Mouse (Mus musculus): Measurements from ENCODE around the gene Fbln7. TPM values are rescaled to one million over a fixed set of nuclear protein-coding genes. Genes with fewer than 3 reads are reported as not detected.

Fbln7 gene
- total RNA-seq, 2 experiments from 2014 or later = not detected

GRCm38 (mm10) chr2:128871656-128872055 lies 8.9 kb downstream of the Fbln7 start:
- no peak for ATAC-seq (replicated peaks; ENCODE audit: poor library complexity)

GRCm38 (mm10) chr2:128872256-128872655 lies 9.5 kb downstream of the Fbln7 start:
- no peak for ATAC-seq (replicated peaks; ENCODE audit: poor library complexity)

GRCm38 (mm10) chr2:128875526-128875925 lies 12.7 kb downstream of the Fbln7 start:
- ATAC-seq (replicated peaks; ENCODE audit: poor library complexity) = no peak

- ATAC-seq (replicated peaks; ENCODE audit: poor library complexity) = no peak
These were observed 18.5 kb downstream of the Fbln7 start for GRCm38 (mm10) chr2:128881236-128881635.

- no peak for ATAC-seq (replicated peaks; ENCODE audit: poor library complexity)
These were observed 22.5 kb downstream of the Fbln7 start for GRCm38 (mm10) chr2:128885225-128885811.

- no peak for ATAC-seq (replicated peaks; ENCODE audit: poor library complexity)
These were observed 25.2 kb downstream of the Fbln7 start for GRCm38 (mm10) chr2:128887866-128888550.

GRCm38 (mm10) chr2:128890661-128891335 lies 28.0 kb downstream of the Fbln7 start:
- ATAC-seq (replicated peaks; ENCODE audit: poor library complexity) = no peak

- no peak for ATAC-seq (replicated peaks; ENCODE audit: poor library complexity)
These were observed 29.5 kb downstream of the Fbln7 start for GRCm38 (mm10) chr2:128892180-128892721.

GRCm38 (mm10) chr2:128902843-128903242 lies 40.1 kb downstream of the Fbln7 start:
- no peak for ATAC-seq (replicated peaks; ENCODE audit: poor library complexity)

GRCm38 (mm10) chr2:128903661-128904060 lies 40.9 kb downstream of the Fbln7 start:
- ATAC-seq (replicated peaks; ENCODE audit: poor library complexity) = no peak

- no peak for ATAC-seq (replicated peaks; ENCODE audit: poor library complexity)
These were observed 52.2 kb downstream of the Fbln7 start for GRCm38 (mm10) chr2:128914978-128915377.

GRCm38 (mm10) chr2:128916528-128916927 lies 53.7 kb downstream of the Fbln7 start:
- ATAC-seq (replicated peaks; ENCODE audit: poor library complexity) = no peak

- ATAC-seq (replicated peaks; ENCODE audit: poor library complexity) = no peak
These were observed 62.0 kb downstream of the Fbln7 start for GRCm38 (mm10) chr2:128924799-128925198.

- no peak for ATAC-seq (replicated peaks; ENCODE audit: poor library complexity)
These were observed 65.7 kb downstream of the Fbln7 start for GRCm38 (mm10) chr2:128928446-128928845.

GRCm38 (mm10) chr2:128930704-128931103 lies 67.9 kb downstream of the Fbln7 start:
- no peak for ATAC-seq (replicated peaks; ENCODE audit: poor library complexity)

GRCm38 (mm10) chr2:128936256-128936655 lies 73.5 kb downstream of the Fbln7 start:
- no peak for ATAC-seq (replicated peaks; ENCODE audit: poor library complexity)

GRCm38 (mm10) chr2:128943538-128944528 lies 81.1 kb downstream of the Fbln7 start, which contains the start of gene Zc3h8:
Gene Zc3h8, minus strand, starts transcription at chr2:128944077.
- peak; percentile 93 for ATAC-seq (replicated peaks; ENCODE audit: poor library complexity)
